Mouse (Mus musculus) MEL (cell line): ENCODE results near the gene Tmem175. TPM values are rescaled to one million over a fixed set of nuclear protein-coding genes. Genes with fewer than 3 reads are reported as not detected.

ENCODE experiments used
- CHD1 ChIP-seq: IDR thresholded peaks from 2 replicates; pipeline ENCODE4 v1.6.1; 2012; ENCODE audit warnings: low read depth, mild to moderate bottlenecking, inconsistent platforms, low read length, improper control_type of control experiment
- CHD2 ChIP-seq: IDR thresholded peaks from 2 replicates; pipeline ENCODE4 v1.6.1; 2011; ENCODE audit warnings: low read length, improper control_type of control experiment
- E2F4 ChIP-seq: IDR thresholded peaks from 2 replicates; pipeline ENCODE4 v1.6.1; 2011; ENCODE audit warnings: low read depth, low read length, improper control_type of control experiment, borderline replicate concordance
- ELF1 ChIP-seq: IDR thresholded peaks from 2 replicates; pipeline ENCODE4 v1.6.1; 2014; ENCODE audit warnings: low read depth, mild to moderate bottlenecking, inconsistent platforms, low read length, improper control_type of control experiment, moderate library complexity
- EP300 ChIP-seq, 2 experiments: IDR thresholded peaks; 2 replicates each; pipeline ENCODE4 v1.6.1; 2011; ENCODE audit warnings: improper control_type of control experiment in 2 of 2, low read length in 2 of 2, low read depth in 1 of 2, mild to moderate bottlenecking in 1 of 2
- GABPA ChIP-seq: IDR thresholded peaks from 2 replicates; pipeline ENCODE4 v1.6.1; 2012; ENCODE audit warnings: low read depth, mild to moderate bottlenecking, inconsistent platforms, low read length, improper control_type of control experiment, moderate library complexity
- GATA1 ChIP-seq: IDR thresholded peaks from 2 replicates; pipeline ENCODE4 v1.6.1; 2011; ENCODE audit warnings: low read depth, low read length, improper control_type of control experiment
- JUND ChIP-seq: IDR thresholded peaks from 2 replicates; pipeline ENCODE4 v1.6.1; 2011; ENCODE audit warnings: low read depth, mild to moderate bottlenecking, improper control_type of control experiment, low read length
- MAFK ChIP-seq: IDR thresholded peaks from 2 replicates; pipeline ENCODE4 v1.6.1; 2011; ENCODE audit warnings: low read depth, mild to moderate bottlenecking, low read length, improper control_type of control experiment, borderline replicate concordance
- MAX ChIP-seq: IDR thresholded peaks from 2 replicates; pipeline ENCODE4 v1.6.1; 2011; ENCODE audit warnings: low read length, improper control_type of control experiment
- MAZ ChIP-seq: IDR thresholded peaks from 2 replicates; pipeline ENCODE4 v1.6.1; 2012; ENCODE audit warnings: low read depth, mild to moderate bottlenecking, inconsistent platforms, low read length, improper control_type of control experiment
- MXI1 ChIP-seq: IDR thresholded peaks from 2 replicates; pipeline ENCODE4 v1.6.1; 2011; ENCODE audit warnings: mild to moderate bottlenecking, low read depth, low read length, improper control_type of control experiment
- MYB ChIP-seq: IDR thresholded peaks from 2 replicates; pipeline ENCODE4 v1.6.1; 2011; ENCODE audit warnings: mild to moderate bottlenecking, low read depth, low read length, improper control_type of control experiment
- POLR2A ChIP-seq, 2 experiments: IDR thresholded peaks; 2 replicates each; pipeline ENCODE4 v1.6.1; 2011 to 2012; ENCODE audit warnings: low read length in 2 of 2, mild to moderate bottlenecking in 2 of 2, control low read depth in 1 of 2, improper control_type of control experiment in 1 of 2, low read depth in 1 of 2, moderate library complexity in 1 of 2; ENCODE audit not compliant: control insufficient read depth in 1 of 2, insufficient read depth in 1 of 2, poor library complexity in 1 of 2
- POLR2AphosphoS2 ChIP-seq: IDR thresholded peaks from 2 replicates; pipeline ENCODE4 v1.6.1; 2011; ENCODE audit warnings: low read length, improper control_type of control experiment
- POLR2AphosphoS5 ChIP-seq: IDR thresholded peaks from 2 replicates; pipeline ENCODE4 v1.6.1; 2012; ENCODE audit warnings: low read depth, borderline replicate concordance, mild to moderate bottlenecking, inconsistent platforms, low read length, moderate library complexity, mixed read lengths
- RAD21 ChIP-seq: IDR thresholded peaks from 2 replicates; pipeline ENCODE4 v1.6.1; 2011; ENCODE audit warnings: mild to moderate bottlenecking, low read depth, low read length, improper control_type of control experiment
- SMC3 ChIP-seq: IDR thresholded peaks from 2 replicates; pipeline ENCODE4 v1.6.1; 2011; ENCODE audit warnings: low read depth, low read length, improper control_type of control experiment
- TAL1 ChIP-seq: IDR thresholded peaks from 2 replicates; pipeline ENCODE4 v1.6.1; 2012; ENCODE audit warnings: mild to moderate bottlenecking, inconsistent platforms, low read length, moderate library complexity, mixed read lengths
- TBP ChIP-seq: IDR thresholded peaks from 2 replicates; pipeline ENCODE4 v1.8.0; 2011; ENCODE audit warnings: low read depth, low read length, improper control_type of control experiment
- TCF12 ChIP-seq: IDR thresholded peaks from 2 replicates; pipeline ENCODE4 v1.6.1; 2014; ENCODE audit warnings: low read depth, mild to moderate bottlenecking, inconsistent platforms, low read length, improper control_type of control experiment, moderate library complexity
- UBTF ChIP-seq: IDR thresholded peaks from 2 replicates; pipeline ENCODE4 v1.6.1; 2012; ENCODE audit warnings: low read depth, mild to moderate bottlenecking, inconsistent platforms, low read length, improper control_type of control experiment, moderate library complexity, borderline replicate concordance; ENCODE audit not compliant: insufficient read depth
- USF1 ChIP-seq: IDR thresholded peaks from 2 replicates; pipeline ENCODE4 v1.6.1; 2014; ENCODE audit warnings: low read depth, mild to moderate bottlenecking, inconsistent platforms, low read length, improper control_type of control experiment, moderate library complexity
- ZKSCAN1 ChIP-seq: IDR thresholded peaks from 2 replicates; pipeline ENCODE4 v1.6.1; 2012; ENCODE audit warnings: low read depth, mild to moderate bottlenecking, inconsistent platforms, low read length, improper control_type of control experiment, moderate library complexity
- polyA plus RNA-seq, 2 experiments: library from polyadenylated mRNA; stranded (reverse) in 1 of 2; unstranded in 1 of 2; fragments of >175 nt in 1 of 2; fragments of >200 nt in 1 of 2; gene quantifications; 2 replicates each; pipeline versions ENCODE4 v1.2.1 to v1.2.4; 2012; ENCODE audit warnings: low replicate concordance in 2 of 2, low read depth in 1 of 2; ENCODE audit not compliant: insufficient read length in 2 of 2, insufficient read depth in 1 of 2, missing spikeins in 1 of 2
- total RNA-seq: library from RNA; depleted of rRNA; stranded (reverse); fragments of 300-350 nt; gene quantifications from 2 replicates; pipeline ENCODE4 v1.2.3, GENCODE M21; 2012

Gene Tmem175
- total and polyA plus RNA-seq, 3 experiments, result 19.3 to 39.2 TPM; not detected in 1

DNA sequence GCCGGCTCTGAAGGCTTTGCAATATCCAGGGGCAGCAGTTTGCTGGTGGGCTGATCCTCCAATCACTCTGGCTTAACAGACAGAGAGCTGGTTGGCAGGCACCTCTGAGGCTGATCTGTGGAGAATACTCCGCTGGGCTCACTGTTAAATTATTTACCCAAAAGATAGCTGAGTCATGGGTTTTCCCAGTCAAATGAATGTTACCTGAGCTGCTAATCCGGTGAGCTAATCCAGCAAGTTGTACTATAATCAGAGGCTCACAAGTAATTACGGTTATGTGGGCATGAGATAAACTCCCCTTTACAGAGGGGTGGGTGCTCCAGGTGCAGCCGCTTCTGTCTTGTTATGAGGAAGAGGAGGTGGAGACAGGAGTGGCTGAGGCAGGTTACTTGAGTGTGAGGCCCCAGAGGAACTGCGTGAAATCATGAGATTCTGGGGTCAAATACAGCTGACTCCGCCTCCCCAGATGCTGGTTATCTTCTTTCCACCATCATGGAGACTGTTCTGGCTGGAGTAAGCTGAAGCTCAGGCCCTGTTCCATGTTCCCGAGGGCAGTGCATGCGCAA lies 45.8 kb downstream of the Tmem175 start, which contains the start of gene Slc26a1 (continued):
- peak; percentile 58 for TF ChIP-seq GATA1
- TF ChIP-seq JUND, result no peak
- TF ChIP-seq EP300 (IDR thresholded peaks at IDR 0.05; ENCODE audit: low read depth in 1 of 2, low read length in 2 of 2), result peak; percentile 14 to 93; a peak in 3 of 4 replicates
- peak; percentile 48 for TF ChIP-seq TAL1
- peak; percentile 88 for TF ChIP-seq MYB
- TF ChIP-seq MAZ, result no peak
- TF ChIP-seq UBTF, result no peak
- TF ChIP-seq POLR2AphosphoS5, result no peak
- peak; percentile 93 for TF ChIP-seq MAFK
- TF ChIP-seq MXI1, result no peak; the same call in 1 of the 2 replicates
- peak; percentile 25 for TF ChIP-seq MAX
- no peak for TF ChIP-seq RAD21
- peak; percentile 91 for TF ChIP-seq TBP
- TF ChIP-seq POLR2AphosphoS2, result no peak; the same call in none of the 2 replicates
- TF ChIP-seq POLR2A (IDR thresholded peaks at IDR 0.05; ENCODE audit: control insufficient read depth in 1 of 2, insufficient read depth in 1 of 2, low read depth in 1 of 2, low read length in 2 of 2, poor library complexity in 1 of 2), result peak in 1 of 2 experiments; percentile 84; a peak in 2 of 4 replicates
- peak; percentile 84 for TF ChIP-seq CHD1
- TF ChIP-seq USF1, result no peak
- TF ChIP-seq ELF1, result 0 out of 2 replicates have a peak, but pooled peaks have one; percentile 3
- peak; percentile 61; the same call in 1 of the 2 replicates for TF ChIP-seq GABPA
- TF ChIP-seq SMC3, result no peak
- TF ChIP-seq TCF12, result peak; percentile 86
- no peak for TF ChIP-seq E2F4
- no peak for TF ChIP-seq ZKSCAN1
- no peak for TF ChIP-seq CHD2
- TF ChIP-seq, all 39 proteins: peak for 19
